37 mouse cellular contexts compared by ENCODE assay signal in the genomic region with DNA sequence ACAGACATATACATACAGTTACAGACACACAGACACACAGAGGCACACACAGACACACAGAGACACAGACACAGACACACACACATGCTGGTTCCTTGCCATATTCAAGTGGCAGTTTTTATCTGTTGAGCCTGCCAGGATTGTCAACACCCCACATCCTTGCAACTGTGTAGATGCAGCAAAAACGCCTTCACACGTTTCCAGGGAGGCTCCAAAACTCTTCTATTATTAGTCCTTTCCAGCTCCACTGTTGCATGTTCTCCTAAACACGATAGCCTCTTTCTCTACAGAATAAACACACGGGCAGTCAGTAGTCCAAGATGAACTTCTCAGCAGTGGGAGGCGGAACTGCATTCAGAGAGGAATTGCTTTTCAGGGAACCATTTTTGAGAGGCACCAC. TPM values are rescaled to one million over a fixed set of nuclear protein-coding genes. Genes with fewer than 3 reads are reported as not detected.
A peak's percentile ranks its signal among the peaks of the same experiment; 100 is the strongest.
DNase-seq lines count a peak whose midpoint lies in the region; ATAC-seq and TF ChIP-seq lines count a peak whose summit lies in the region.
"Had no signal": no experiment of that assay in that cellular context is flagged by ENCODE, and none has a peak within 500 bp of the region (broad histone marks: within the 10 kb centered on the region; RNA-seq: fewer than 3 reads in every experiment).

No protein-coding gene starts in this region.

- H3K4me1 ChIP-seq in heart, embryonic 11.5 days (ENCODE audit: control insufficient read depth, insufficient read depth, low read length): peaks cover 9% of the 10 kb centered on the region
- H3K4me1 ChIP-seq in heart, postnatal 0 days (ENCODE audit: control insufficient read depth, insufficient read depth): peaks cover 7% of the 10 kb centered on the region
- H3K4me1 ChIP-seq in heart, embryonic 12.5 days (replicated peaks): peaks cover 12% of the 10 kb centered on the region
- H3K4me1 ChIP-seq: embryonic facial prominence, embryonic 10.5 days; embryonic facial prominence, embryonic 15.5 days; forebrain, embryonic 12.5 days; hindbrain, embryonic 13.5 days; limb, embryonic 13.5 days; midbrain, embryonic 12.5 days; neural tube, embryonic 12.5 days had no signal

- TF ChIP-seq CTCF in heart, postnatal 0 days (IDR thresholded peaks at IDR 0.05; ENCODE audit: low read depth): no peak

- no peak overlapping the region for H3K9ac ChIP-seq in heart, embryonic 11.5 days (ENCODE audit: low read depth, low read length)
- H3K9ac ChIP-seq in heart, postnatal 0 days (replicated peaks; ENCODE audit: low read depth, low read length): no peak overlapping the region
- H3K9ac ChIP-seq in heart, embryonic 12.5 days: no peak overlapping the region
- H3K9ac ChIP-seq: embryonic facial prominence, embryonic 15.5 days; forebrain, embryonic 12.5 days; forebrain, postnatal 0 days; hindbrain, embryonic 13.5 days; limb, embryonic 13.5 days; midbrain, embryonic 12.5 days; neural tube, embryonic 12.5 days had no signal

- H3K9me3 ChIP-seq in heart, embryonic 11.5 days (replicated peaks; ENCODE audit: control insufficient read depth, low read length): no peaks in the 10 kb centered on the region
- no peaks in the 10 kb centered on the region for H3K9me3 ChIP-seq in heart, postnatal 0 days (replicated peaks; ENCODE audit: control insufficient read depth, low read length)
- no peaks in the 10 kb centered on the region for H3K9me3 ChIP-seq in heart, embryonic 12.5 days (replicated peaks)
- H3K9me3 ChIP-seq: embryonic facial prominence, embryonic 10.5 days; embryonic facial prominence, embryonic 15.5 days; forebrain, embryonic 12.5 days; hindbrain, embryonic 13.5 days; limb, embryonic 13.5 days; midbrain, embryonic 12.5 days; neural tube, embryonic 12.5 days had no signal

- H3K27ac ChIP-seq in heart, embryonic 11.5 days (ENCODE audit: low read depth, low read length): 0 out of 2 replicates have a peak overlapping the region, but pooled peaks have one; percentile 6
- H3K27ac ChIP-seq in heart, postnatal 0 days (ENCODE audit: low read depth): peak overlapping the region; percentile 47; the same call in 1 of the 2 replicates
- H3K27ac ChIP-seq in heart, embryonic 12.5 days (ENCODE audit: poor library complexity, severe bottlenecking): no peak overlapping the region
- H3K27ac ChIP-seq: embryonic facial prominence, embryonic 10.5 days; embryonic facial prominence, embryonic 15.5 days; forebrain, embryonic 12.5 days; gastrocnemius, adult 2 months; hindbrain, embryonic 13.5 days; kidney, postnatal 0 days; limb, embryonic 13.5 days; midbrain, embryonic 12.5 days; neural tube, embryonic 12.5 days had no signal

- no peak for TF ChIP-seq EP300 in heart, postnatal 0 days (IDR thresholded peaks at IDR 0.05; ENCODE audit: low read depth)

- 37% methylated on average over 5 of the region's 5 CpGs for WGBS in heart, embryonic 11.5 days (ENCODE audit: insufficient replicate concordance)
- WGBS in heart, postnatal 0 days: 27% methylated on average over 5 of the region's 5 CpGs
- 36% methylated on average over 5 of the region's 5 CpGs for WGBS in heart, embryonic 12.5 days

- H3K27me3 ChIP-seq in heart, embryonic 11.5 days (ENCODE audit: control insufficient read depth, insufficient read depth, low read length): no peaks in the 10 kb centered on the region
- no peaks in the 10 kb centered on the region for H3K27me3 ChIP-seq in heart, postnatal 0 days (ENCODE audit: control insufficient read depth, insufficient read depth, low read length)
- H3K27me3 ChIP-seq in heart, embryonic 12.5 days (replicated peaks): no peaks in the 10 kb centered on the region
- H3K27me3 ChIP-seq: embryonic facial prominence, embryonic 15.5 days; limb, embryonic 13.5 days; midbrain, embryonic 12.5 days; neural tube, embryonic 12.5 days had no signal

- ATAC-seq in heart, embryonic 11.5 days (replicated peaks; ENCODE audit: insufficient number of reproducible peaks, low FRiP score, low TSS enrichment): no peak
- ATAC-seq in heart, postnatal 0 days (ENCODE audit: insufficient read depth, low read depth): no peak
- ATAC-seq in heart, embryonic 12.5 days (ENCODE audit: insufficient number of reproducible peaks, low FRiP score): no peak
- ATAC-seq: activated CD4-positive, CD25-positive, alpha-beta regulatory T cell, adult 4 months; forebrain, postnatal 0 days; intestine, embryonic 16.5 days; lung, postnatal 0 days had no signal

- DNase-seq in heart, adult 8-10 months (ENCODE audit: low spot score): no peak
- no peak for DNase-seq in heart, postnatal 0 days (ENCODE audit: low spot score)
- DNase-seq in right cerebral cortex, adult 2 months (ENCODE audit: low spot score in 2 of 2): peak; percentile 20 to 23
- DNase-seq in right cerebral cortex, postnatal 14 days: no peak
- no peak for DNase-seq in adrenal gland, adult 8-10 months
- DNase-seq: adrenal gland, adult 2 months; B cell, adult 2 months; cerebellum, adult 8-10 months; cerebellum, postnatal 25 days; forebrain, postnatal 0 days; gastrocnemius, adult 2 months; gastrocnemius, postnatal 36 days; heart, postnatal 10 days; kidney, adult 8-10 months; kidney, postnatal 4 days; layer of hippocampus, postnatal 36 days; lung, postnatal 4 days; thymus, adult 18-20 months; thymus, postnatal 25 days had no signal

- H3K36me3 ChIP-seq in heart, embryonic 11.5 days (ENCODE audit: control insufficient read depth, insufficient read depth, low read length): no peaks in the 10 kb centered on the region
- H3K36me3 ChIP-seq in heart, postnatal 0 days (replicated peaks; ENCODE audit: control insufficient read depth, insufficient read depth, low read length): no peaks in the 10 kb centered on the region
- no peaks in the 10 kb centered on the region for H3K36me3 ChIP-seq in heart, embryonic 12.5 days
- H3K36me3 ChIP-seq: embryonic facial prominence, embryonic 10.5 days; embryonic facial prominence, embryonic 15.5 days; forebrain, embryonic 12.5 days; hindbrain, embryonic 13.5 days; limb, embryonic 13.5 days; midbrain, embryonic 12.5 days; neural tube, embryonic 12.5 days had no signal

- no peak overlapping the region for H3K4me2 ChIP-seq in heart, embryonic 11.5 days
- H3K4me2 ChIP-seq in heart, postnatal 0 days (ENCODE audit: low read depth, low read length): no peak overlapping the region
- no peak overlapping the region for H3K4me2 ChIP-seq in heart, embryonic 12.5 days
- H3K4me2 ChIP-seq: embryonic facial prominence, embryonic 15.5 days; forebrain, embryonic 12.5 days; hindbrain, embryonic 13.5 days; limb, embryonic 13.5 days; liver, embryonic 11.5 days; midbrain, embryonic 12.5 days; neural tube, embryonic 12.5 days had no signal

- H3K4me3 ChIP-seq in heart, embryonic 11.5 days (ENCODE audit: low read depth, low read length): no peak overlapping the region
- H3K4me3 ChIP-seq in heart, postnatal 0 days (ENCODE audit: low read depth, low read length): no peak overlapping the region
- no peak overlapping the region for H3K4me3 ChIP-seq in heart, embryonic 12.5 days
- H3K4me3 ChIP-seq: embryonic facial prominence, embryonic 10.5 days; embryonic facial prominence, embryonic 15.5 days; forebrain, embryonic 12.5 days; gastrocnemius, adult 2 months; hindbrain, embryonic 13.5 days; limb, embryonic 13.5 days; midbrain, embryonic 12.5 days; myocyte; neural tube, embryonic 12.5 days had no signal

RNA-seq across cellular contexts. Expression of a gene that starts 15.3 kb away (rescaled TPM):
- polyA plus RNA-seq in heart, embryonic 11.5 days (2014; fragmentation: Nextera tagmentation; extraction: Ambion mirVana): 0.23 TPM in 1 of 2 replicates, not detected in the other
- total RNA-seq in heart, adult 8-10 months (2022): under 1 TPM; 0.11 to 0.17 (median 0.14) TPM
- total RNA-seq in heart, postnatal 0 days (2014; rRNA removed; ENCODE audit: low replicate concordance): not detected in 2 replicates
- polyA plus RNA-seq in heart, postnatal 0 days (2015; fragmentation: Nextera tagmentation; extraction: Ambion mirVana): 0.11 TPM in 1 of 2 replicates, not detected in the other
- polyA plus RNA-seq in heart, embryonic 12.5 days (2016; fragmentation: Nextera tagmentation; extraction: Ambion mirVana): 0.09 and 0.13 TPM in 2 replicates
- total RNA-seq in adrenal gland, adult 8-10 months (2022): under 1 TPM; 0.12 to 0.27 (median 0.16) TPM
- total RNA-seq: forebrain, postnatal 0 days; left cerebral cortex, postnatal 36 days; midbrain, postnatal 0 days had no signal
- polyA plus RNA-seq: embryonic facial prominence, embryonic 10.5 days; forebrain, embryonic 12.5 days; forebrain, postnatal 0 days; intestine, embryonic 16.5 days; limb, embryonic 13.5 days; liver, embryonic 11.5 days; liver, embryonic 16.5 days; midbrain, embryonic 12.5 days; midbrain, postnatal 0 days; neural tube, embryonic 12.5 days had no signal

Comparison
In these comparisons a context has a peak if more than half of its experiments do, and no peak if none do; other contexts are left out.
1. DNase-seq: peak in right cerebral cortex, adult 2 months (2 of 2); none in heart, adult 8-10 months (single experiment), heart, postnatal 0 days (single experiment), right cerebral cortex, postnatal 14 days (single experiment) and adrenal gland, adult 8-10 months (single experiment).